Mouse (Mus musculus) stomach, postnatal 0 days (tissue): ENCODE measurements at regions not wholly inside any gene's neighbourhood (a gene's known extent, or its start where the extent isn't known, plus 50 kb on each side); places are given as distances from the start of the nearest gene placed in this dataset.

Experiments
- ATAC-seq: fragments of 200-750 bp; cut with Nextera tagmentation; 2 replicates; pipeline ENCODE4 v1.8.0; 2017; ENCODE audit not compliant: low FRiP score, low TSS enrichment
- DNase-seq: peaks from one replicate; pipeline ENCODE4 v3.0.0-alpha.2; 2016; ENCODE audit warnings: low spot score
- H3K27ac ChIP-seq: fragments of 300-500 bp; sonication (generic); replicated peaks from 2 replicates; pipeline ENCODE4 v1.5.1; 2014; ENCODE audit warnings: mild to moderate bottlenecking, control low read depth
- H3K27me3 ChIP-seq: fragments of 300-500 bp; sonication (generic); 2 replicates; pipeline ENCODE4 v1.6.1; 2014; ENCODE audit warnings: low read length; ENCODE audit not compliant: control insufficient read depth, insufficient read depth
- H3K36me3 ChIP-seq: fragments of 300-500 bp; sonication (generic); 2 replicates; pipeline ENCODE4 v1.6.1; 2014; ENCODE audit warnings: low read length, mixed read lengths; ENCODE audit not compliant: control insufficient read depth, insufficient read depth
- H3K4me1 ChIP-seq: fragments of 300-500 bp; sonication (generic); replicated peaks from 2 replicates; pipeline ENCODE4 v1.6.1; 2014; ENCODE audit warnings: antibody characterized with exemption; ENCODE audit not compliant: control insufficient read depth, insufficient read depth
- H3K4me2 ChIP-seq: fragments of 300-500 bp; sonication (generic); replicated peaks from 2 replicates; pipeline ENCODE4 v1.6.1; 2014; ENCODE audit warnings: low read depth, mild to moderate bottlenecking, control low read depth, moderate library complexity
- H3K4me3 ChIP-seq: fragments of 300-500 bp; sonication (generic); 2 replicates; pipeline ENCODE4 v1.5.1; 2014; ENCODE audit warnings: low read depth, low read length, control low read depth
- H3K9ac ChIP-seq: fragments of 300-500 bp; sonication (generic); 2 replicates; pipeline ENCODE4 v1.6.1; 2014; ENCODE audit warnings: mild to moderate bottlenecking, low read length, control low read depth, mixed read lengths
- H3K9me3 ChIP-seq: fragments of 300-500 bp; sonication (generic); 2 replicates; pipeline ENCODE4 v1.6.1; 2016; ENCODE audit warnings: low read length; ENCODE audit not compliant: control insufficient read depth
- CTCF ChIP-seq: IDR thresholded peaks from 2 replicates; pipeline ENCODE4 v1.5.1; 2016; ENCODE audit warnings: antibody characterized with exemption, low read depth, mild to moderate bottlenecking, moderate library complexity
- EP300 ChIP-seq: optimal IDR thresholded peaks from 2 replicates; pipeline ENCODE3; 2016; ENCODE audit warnings: antibody characterized with exemption
- WGBS: fragments of 180-500 bp; shearing (Covaris S2); extraction: QIAGEN DNeasy Blood & Tissue Kit; methylation state at CpG from one replicate; pipeline ENCODE4 v1.1.7; 2014; 5-methylcytosine and 5-hydroxymethylcytosine counted together

DNA sequence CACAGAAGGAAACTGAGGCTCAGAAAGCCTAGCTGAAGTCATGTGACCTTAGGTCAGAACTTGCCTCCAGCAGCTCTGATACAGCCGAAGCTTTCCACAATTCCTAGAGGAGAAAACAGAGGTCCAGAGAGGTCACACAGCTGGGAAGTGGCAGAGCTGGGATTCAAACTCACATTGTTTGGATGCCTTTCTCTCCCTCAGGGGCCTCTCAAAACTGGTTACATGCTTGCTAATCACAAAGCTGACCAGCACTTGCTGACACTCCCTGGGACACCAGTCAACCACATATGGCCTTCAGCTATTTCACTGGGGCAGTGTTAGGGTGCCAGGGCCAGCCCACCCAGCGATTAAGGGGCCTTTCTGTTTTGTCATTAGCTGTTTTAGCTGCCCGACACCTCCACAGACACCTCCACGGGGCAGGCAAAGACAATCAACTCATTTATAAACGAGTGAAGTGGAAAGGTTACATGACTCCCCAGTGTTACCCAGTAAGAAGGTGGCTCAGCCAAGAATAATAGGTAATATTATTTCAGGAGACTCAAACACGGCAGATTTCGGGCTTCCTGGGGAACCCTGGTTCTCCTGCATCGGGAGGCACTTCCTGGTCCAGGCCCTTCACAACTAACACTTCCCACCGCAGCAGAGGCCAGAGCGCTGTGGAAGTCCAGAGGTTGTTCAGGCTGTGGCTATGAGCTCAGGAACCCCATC is 71.4 kb downstream of the 2410131K14Rik start:
- TF ChIP-seq EP300 (no peak), CTCF (no peak)
- DNase-seq = no peak

DNA sequence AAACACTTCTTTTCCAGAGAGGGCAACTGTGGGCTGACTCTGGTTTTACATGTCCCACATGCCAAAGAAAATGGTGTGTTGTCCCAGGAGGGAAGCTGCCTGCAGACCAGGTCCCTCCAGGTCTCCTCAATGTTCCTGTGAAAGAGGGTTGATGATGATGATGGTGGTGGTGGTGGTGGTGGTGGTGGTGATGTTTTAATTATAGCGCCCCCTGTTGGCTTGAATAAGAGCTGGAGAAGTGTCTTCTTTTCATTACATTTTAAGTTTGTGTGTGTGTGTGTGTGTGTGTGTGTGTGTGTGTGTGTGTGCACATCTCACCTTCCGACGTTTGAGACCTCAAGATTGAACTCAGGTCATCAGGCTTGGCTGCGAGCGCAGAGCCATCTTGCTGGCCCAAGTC is 73.0 kb downstream of the 2410131K14Rik start:
- Histone ChIP-seq H3K36me3 (no peaks in the 10 kb centered on the region), H3K27ac (no peak overlapping the region), H3K9ac (no peak overlapping the region), H3K4me2 (no peak overlapping the region), H3K4me3 (no peak overlapping the region), H3K9me3 (no peaks in the 10 kb centered on the region), H3K4me1 (no peaks in the 10 kb centered on the region), H3K27me3 (peaks cover 2% of the 10 kb centered on the region; the same call in 1 of the 2 replicates)
- ATAC-seq (no peak), DNase-seq (no peak)
- 68% methylated on average over 5 of the region's 5 CpGs for WGBS
- TF ChIP-seq EP300 = no peak
- peak; percentile 59 for TF ChIP-seq CTCF

More for the DNA sequence above, 71.4 kb downstream of the 2410131K14Rik start:
- H3K4me3 ChIP-seq = no peak overlapping the region
- 48% methylated on average over 10 of the region's 10 CpGs for WGBS
- no peak for ATAC-seq
- H3K27ac ChIP-seq = no peak overlapping the region
- H3K9ac ChIP-seq = no peak overlapping the region
- no peaks in the 10 kb centered on the region for H3K36me3 ChIP-seq
- H3K4me2 ChIP-seq = no peak overlapping the region
- peaks cover 2% of the 10 kb centered on the region; the same call in 1 of the 2 replicates for H3K27me3 ChIP-seq
- no peaks in the 10 kb centered on the region for H3K9me3 ChIP-seq
- no peaks in the 10 kb centered on the region for H3K4me1 ChIP-seq

DNA sequence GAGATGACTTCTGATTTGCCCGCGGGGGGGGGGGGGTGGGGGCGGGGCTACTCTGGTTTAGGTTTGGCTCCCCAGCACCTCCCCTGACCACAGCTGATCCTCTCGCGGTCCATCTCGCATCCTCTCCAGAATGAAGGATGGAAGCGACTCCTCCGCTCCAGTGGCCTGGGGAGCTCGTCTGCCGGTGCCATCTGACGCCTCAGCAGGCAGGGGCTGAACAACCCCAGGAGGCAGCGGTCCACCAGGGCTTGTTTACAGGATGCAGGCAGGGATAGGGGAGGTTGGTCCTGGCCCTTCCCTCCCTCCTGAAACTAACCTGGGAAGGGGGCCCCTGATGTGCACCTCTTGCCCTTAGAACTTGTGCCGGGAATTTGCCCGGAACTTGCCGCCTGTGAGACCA is 73.9 kb downstream of the 2410131K14Rik start:
- H3K4me2 ChIP-seq = no peak overlapping the region

DNA sequence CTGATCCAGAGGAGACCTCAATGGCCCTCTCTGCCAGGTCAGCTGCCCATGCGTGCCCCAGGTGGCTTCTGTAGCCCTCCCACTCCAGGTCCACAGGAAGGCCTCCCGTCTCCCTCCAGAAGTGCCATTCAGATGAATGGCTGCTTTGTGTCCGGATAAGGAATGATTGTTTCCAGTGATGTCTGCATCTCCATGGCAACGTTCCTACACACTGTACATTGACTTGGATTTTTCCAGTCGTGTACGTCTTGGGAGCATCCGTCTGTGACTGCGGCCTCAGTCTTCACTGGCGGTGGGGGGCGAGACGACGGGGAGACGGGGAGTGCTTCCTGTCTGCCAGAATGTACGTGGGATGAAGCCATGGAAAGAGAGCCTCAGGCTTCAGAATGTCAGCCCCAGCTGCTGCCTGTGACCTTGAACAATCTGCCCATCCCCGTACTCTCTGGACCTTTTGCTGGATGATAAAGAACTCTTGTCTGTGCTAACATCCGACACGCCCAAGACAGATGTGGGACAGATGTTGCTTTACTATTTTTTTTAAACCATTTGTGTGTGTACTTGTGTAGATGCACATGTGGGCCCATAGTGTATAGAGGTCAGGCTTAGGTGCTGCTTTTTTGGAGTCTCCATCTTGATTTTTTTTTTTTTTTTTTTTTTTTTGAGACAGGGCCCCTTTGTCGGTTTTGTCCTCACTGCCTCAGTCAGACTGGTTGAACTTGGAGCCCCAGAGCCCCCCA is 76.9 kb downstream of the 2410131K14Rik start:
- DNase-seq (no peak), ATAC-seq (peak; percentile 54; the same call in 1 of the 2 replicates)
- H3K4me1 ChIP-seq = no peaks in the 10 kb centered on the region
- WGBS = 33% methylated on average over 18 of the region's 18 CpGs
- no peaks in the 10 kb centered on the region for H3K9me3 ChIP-seq
- no peak overlapping the region for H3K27ac ChIP-seq
- peaks cover 2% of the 10 kb centered on the region; the same call in 1 of the 2 replicates for H3K27me3 ChIP-seq
- no peaks in the 10 kb centered on the region for H3K36me3 ChIP-seq
- no peak overlapping the region for H3K9ac ChIP-seq
- H3K4me3 ChIP-seq = no peak overlapping the region
- TF ChIP-seq EP300 (no peak), CTCF (no peak)
- no peak overlapping the region for H3K4me2 ChIP-seq

More for the DNA sequence above, 73.9 kb downstream of the 2410131K14Rik start:
- no peaks in the 10 kb centered on the region for H3K36me3 ChIP-seq
- no peak for TF ChIP-seq CTCF
- no peak for TF ChIP-seq EP300
- no peak overlapping the region for H3K9ac ChIP-seq
- DNase-seq (no peak), ATAC-seq (no peak)
- H3K9me3 ChIP-seq = no peaks in the 10 kb centered on the region
- peaks cover 2% of the 10 kb centered on the region; the same call in 1 of the 2 replicates for H3K27me3 ChIP-seq
- H3K4me1 ChIP-seq = no peaks in the 10 kb centered on the region
- WGBS = 21% methylated on average over 12 of the region's 15 CpGs
- no peak overlapping the region for H3K4me3 ChIP-seq
- no peak overlapping the region for H3K27ac ChIP-seq

DNA sequence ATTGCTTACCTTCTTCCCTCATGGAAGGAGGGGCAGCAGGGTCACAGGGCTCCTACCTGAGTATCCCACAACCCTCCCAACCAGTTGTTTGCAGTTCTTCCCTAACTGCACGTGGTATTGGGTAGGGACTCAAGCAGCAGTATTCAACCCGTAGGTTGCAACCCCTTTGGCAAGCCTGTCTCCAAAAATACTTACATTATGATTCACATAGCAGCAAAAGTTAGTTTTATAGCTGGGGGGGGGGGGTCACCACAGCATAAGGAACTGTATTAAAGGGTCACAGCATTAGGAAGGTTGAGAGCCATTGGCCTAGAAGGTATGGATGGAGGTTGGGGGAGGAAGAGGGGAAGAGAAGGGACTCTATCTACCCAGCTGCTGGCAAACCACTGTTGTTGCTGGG is 78.1 kb downstream of the 2410131K14Rik start:
- Histone ChIP-seq H3K4me1 (no peaks in the 10 kb centered on the region), H3K9me3 (no peaks in the 10 kb centered on the region), H3K4me2 (no peak overlapping the region), H3K27me3 (peaks cover 2% of the 10 kb centered on the region; the same call in 1 of the 2 replicates), H3K27ac (no peak overlapping the region), H3K4me3 (no peak overlapping the region), H3K9ac (no peak overlapping the region), H3K36me3 (no peaks in the 10 kb centered on the region)
- no peak for ATAC-seq
- TF ChIP-seq CTCF (no peak), EP300 (no peak)
- DNase-seq = no peak
- WGBS = 63% methylated on average over 2 of the region's 2 CpGs
